Mouse (Mus musculus) forebrain, embryonic 10.5 days (tissue): Measurements from ENCODE around the gene Got2. TPM values are rescaled to one million over a fixed set of nuclear protein-coding genes. Genes with fewer than 3 reads are reported as not detected.

Source experiments
- DNase-seq: peaks from one replicate; pipeline ENCODE4 v3.0.0-alpha.2; 2017; ENCODE audit warnings: low spot score; ENCODE audit errors: extremely low spot score
- H3K27ac ChIP-seq: fragments of 300-500 bp; sonication (generic); 2 replicates; pipeline ENCODE4 v1.5.1; 2016; ENCODE audit warnings: mild to moderate bottlenecking
- H3K27me3 ChIP-seq: fragments of 300-500 bp; sonication (generic); 2 replicates; pipeline ENCODE4 v1.6.1; 2016; ENCODE audit warnings: mild to moderate bottlenecking; ENCODE audit not compliant: poor library complexity, severe bottlenecking
- H3K36me3 ChIP-seq: fragments of 300-500 bp; sonication (generic); replicated peaks from 2 replicates; pipeline ENCODE4 v1.6.1; 2016; ENCODE audit warnings: mild to moderate bottlenecking, moderate library complexity
- H3K4me1 ChIP-seq: fragments of 300-500 bp; sonication (generic); 2 replicates; pipeline ENCODE4 v1.6.1; 2016
- H3K4me3 ChIP-seq: fragments of 300-500 bp; sonication (generic); 2 replicates; pipeline ENCODE4 v1.5.1; 2016; ENCODE audit warnings: mild to moderate bottlenecking, moderate library complexity
- H3K9me3 ChIP-seq: fragments of 300-500 bp; sonication (generic); 2 replicates; pipeline ENCODE4 v1.6.1; 2016; ENCODE audit warnings: mild to moderate bottlenecking, moderate library complexity
- WGBS: fragments of 180-500 bp; shearing (Covaris S2); methylation state at CpG from one replicate; pipeline ENCODE4 v1.1.7; 2016; 5-methylcytosine and 5-hydroxymethylcytosine counted together
- polyA plus RNA-seq: library from polyadenylated mRNA; unstranded; fragments of >200 nt; fragmentation: Nextera tagmentation; extraction: Ambion mirVana; gene quantifications from 2 replicates; pipeline ENCODE4 v1.2.1, GENCODE M21; 2016

Gene Got2
- polyA plus RNA-seq, 1 experiment from 2014 or later: 213 TPM

DNA sequence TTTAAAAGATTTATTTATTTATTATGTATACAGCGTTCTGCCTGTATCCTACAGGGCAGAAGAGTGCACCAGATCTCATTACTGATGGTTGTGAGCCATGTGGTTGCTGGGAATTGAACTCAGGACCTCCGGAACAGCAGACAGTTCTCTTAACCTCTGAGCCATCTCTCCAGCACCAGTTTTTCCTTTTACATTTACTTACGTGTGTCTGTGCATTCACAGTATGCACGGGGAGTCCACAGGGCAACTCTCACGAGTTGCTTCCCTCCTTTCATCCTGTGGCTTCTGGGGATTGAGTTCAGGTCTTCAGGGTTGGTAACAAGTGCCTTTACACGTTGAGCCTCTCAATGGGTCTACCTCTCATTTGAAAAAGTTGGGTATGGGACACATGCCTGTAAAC is 34.2 kb downstream of the Got2 start:
- Histone ChIP-seq H3K4me1 (peaks cover 17% of the 10 kb centered on the region), H3K36me3 (no peaks in the 10 kb centered on the region), H3K27ac (no peak overlapping the region), H3K4me3 (no peak overlapping the region), H3K9me3 (no peaks in the 10 kb centered on the region), H3K27me3 (no peaks in the 10 kb centered on the region)
- DNase-seq: no peak
- 86% methylated on average over 6 of the region's 6 CpGs for WGBS

DNA sequence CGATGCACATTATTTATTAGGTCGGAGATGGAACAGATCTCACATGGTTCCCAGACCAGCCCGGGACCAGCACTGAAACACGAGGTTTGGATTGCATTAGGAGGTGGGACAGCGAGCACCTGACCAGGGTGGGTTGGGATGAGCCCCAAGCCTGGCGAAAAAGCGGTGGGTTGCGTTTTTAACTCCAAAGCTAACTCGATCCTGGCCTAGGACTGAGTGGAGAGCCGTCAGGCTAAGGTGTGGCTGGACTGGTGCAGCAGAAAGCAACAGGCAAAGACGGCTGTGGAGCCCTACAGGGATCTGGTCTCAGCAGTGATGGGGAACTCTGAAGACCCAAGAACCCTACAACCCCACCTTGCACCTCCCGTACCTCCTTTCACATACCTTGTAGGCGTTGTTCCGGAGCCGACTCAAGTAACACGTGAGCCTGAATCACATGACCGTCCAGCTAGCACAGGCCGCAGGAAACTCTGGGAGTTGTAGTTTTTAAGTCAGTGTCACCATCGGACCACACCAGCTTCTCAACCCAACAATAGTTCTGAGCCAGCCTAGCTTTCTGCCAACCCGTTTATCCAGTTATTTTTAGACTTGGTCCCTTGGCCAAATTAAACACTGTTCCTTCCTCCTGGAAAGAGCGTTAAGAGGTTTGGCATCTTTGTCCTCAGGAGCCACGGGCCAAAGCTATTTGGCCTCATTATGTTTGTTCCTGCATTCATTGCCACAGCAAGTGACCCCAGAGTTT is 35.1 kb downstream of the Got2 start, which contains the start of gene Slc38a7:
TSS of gene Slc38a7 (minus strand) at position 438 of the 742 bp plus-strand sequence.
- Histone ChIP-seq H3K4me1 (peaks cover 17% of the 10 kb centered on the region), H3K36me3 (peaks cover 5% of the 10 kb centered on the region), H3K9me3 (no peaks in the 10 kb centered on the region), H3K27me3 (no peaks in the 10 kb centered on the region), H3K27ac (peak within 1 kb of the TSS; percentile 63), H3K4me3 (peak within 1 kb of the TSS; percentile 62)
- peak; percentile 77 for DNase-seq
- 12% methylated on average over 22 of the region's 22 CpGs for WGBS

DNA sequence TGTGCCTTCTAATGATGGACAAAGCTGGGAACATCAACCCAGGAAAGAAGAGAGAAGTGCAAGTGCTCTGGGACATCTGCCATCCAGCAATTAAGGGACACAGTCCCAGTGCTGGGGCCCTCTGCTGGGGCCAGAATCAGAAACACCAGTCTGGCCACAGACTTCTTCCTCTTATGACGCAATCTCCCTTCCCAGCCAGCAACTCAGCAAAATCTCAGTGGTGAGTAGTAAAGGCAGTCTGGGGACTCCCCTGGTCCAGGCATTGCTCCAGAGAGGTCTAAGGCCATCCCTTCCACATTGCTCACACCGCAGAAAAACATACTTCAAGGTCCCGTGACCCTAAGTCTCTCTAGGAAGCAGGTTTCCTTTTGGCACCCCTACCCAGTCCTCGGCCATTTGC is 36.1 kb downstream of the Got2 start:
- no peaks in the 10 kb centered on the region for H3K27me3 ChIP-seq
- no peak for DNase-seq
- no peaks in the 10 kb centered on the region for H3K9me3 ChIP-seq
- H3K4me1 ChIP-seq: peaks cover 17% of the 10 kb centered on the region
- no peak overlapping the region for H3K27ac ChIP-seq
- peak overlapping the region; percentile 62 for H3K4me3 ChIP-seq
- peaks cover 10% of the 10 kb centered on the region for H3K36me3 ChIP-seq
- 77% methylated on average over 4 of the region's 4 CpGs for WGBS

DNA sequence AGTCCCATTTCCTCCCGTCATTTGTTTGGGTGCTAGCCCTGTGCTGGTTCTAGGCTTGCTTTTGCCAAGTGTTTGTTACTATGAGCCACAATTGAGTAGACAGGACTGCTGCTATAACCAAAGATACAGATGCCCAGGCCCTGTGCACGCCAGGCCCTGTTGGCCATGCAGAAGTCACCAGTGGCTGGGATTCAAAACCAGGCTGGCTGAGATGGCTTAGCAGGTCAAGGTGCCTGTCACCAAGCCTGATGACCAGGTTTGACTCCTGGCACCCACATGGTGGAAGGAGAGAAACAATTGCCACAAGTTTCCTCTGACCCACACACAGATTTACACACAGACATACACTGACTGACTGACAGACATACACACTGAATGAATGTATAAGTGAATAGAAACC is 38.0 kb downstream of the Got2 start:
- no peaks in the 10 kb centered on the region for H3K27me3 ChIP-seq
- peaks cover 23% of the 10 kb centered on the region for H3K36me3 ChIP-seq
- no peaks in the 10 kb centered on the region for H3K9me3 ChIP-seq
- no peak for DNase-seq
- H3K4me1 ChIP-seq: peaks cover 17% of the 10 kb centered on the region
- WGBS: 94% methylated on average over 2 of the region's 2 CpGs
- no peak overlapping the region for H3K27ac ChIP-seq
- H3K4me3 ChIP-seq: no peak overlapping the region

DNA sequence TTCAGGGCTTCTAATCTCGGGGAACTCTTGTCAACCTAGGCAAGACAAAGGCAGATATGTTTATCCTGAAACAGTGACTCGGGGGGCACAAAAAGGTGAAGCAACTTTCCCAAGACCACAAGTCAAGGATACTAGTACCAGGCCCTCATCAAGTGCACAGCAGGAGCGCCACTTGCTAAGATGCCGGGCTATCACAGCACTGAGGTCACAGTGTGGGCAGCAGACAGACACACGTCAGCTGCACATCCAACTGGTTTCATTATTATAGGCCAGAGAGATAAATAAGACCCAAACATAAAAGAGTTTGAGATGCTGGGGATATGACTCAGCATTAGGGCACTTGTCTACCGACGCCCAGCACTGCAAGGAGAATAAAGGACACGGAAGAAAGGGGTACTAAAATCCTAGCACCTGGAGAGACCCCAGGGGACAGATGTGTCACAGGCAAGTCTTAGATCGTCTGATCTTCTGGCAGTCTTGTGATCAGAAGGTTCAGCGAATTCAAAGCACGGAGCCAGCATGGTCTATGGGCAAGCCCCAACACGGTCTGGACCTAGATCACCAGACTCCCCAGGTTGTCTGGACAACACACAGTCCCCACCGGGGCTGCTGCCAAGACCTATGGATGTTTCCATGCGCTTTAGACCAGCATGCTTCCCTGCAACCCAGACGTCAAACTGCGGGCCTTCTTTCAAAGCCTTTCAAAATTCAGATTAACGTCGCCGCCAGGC is 39.4 kb downstream of the Got2 start:
- Histone ChIP-seq H3K4me1 (peaks cover 16% of the 10 kb centered on the region), H3K36me3 (peaks cover 37% of the 10 kb centered on the region), H3K4me3 (no peak overlapping the region), H3K27me3 (no peaks in the 10 kb centered on the region), H3K27ac (no peak overlapping the region), H3K9me3 (no peaks in the 10 kb centered on the region)
- 93% methylated on average over 19 of the region's 19 CpGs for WGBS
- no peak for DNase-seq

DNA sequence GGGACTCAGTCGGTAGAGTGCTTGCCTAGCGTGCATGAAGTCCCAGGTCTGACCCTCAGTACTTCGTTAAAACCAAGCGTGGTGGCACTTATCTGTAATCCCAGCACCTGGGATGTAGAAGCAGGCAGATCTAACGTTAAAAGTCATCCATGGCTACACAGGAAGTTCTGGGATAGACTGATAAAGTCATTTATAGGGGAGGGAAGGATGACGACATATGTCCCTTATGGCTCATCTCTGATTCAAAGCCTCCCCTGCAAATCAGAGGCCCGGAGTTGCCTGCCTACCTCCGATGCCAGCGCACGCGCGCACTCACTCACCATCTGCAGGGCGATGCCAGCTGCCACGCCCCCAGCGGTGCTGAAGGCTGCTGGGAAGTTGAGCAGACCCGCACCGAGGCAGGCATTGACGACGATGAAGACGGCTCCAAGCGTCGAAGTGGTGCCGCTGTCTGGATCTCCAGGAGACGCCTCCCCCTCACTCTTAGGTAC is 40.2 kb downstream of the Got2 start:
- Histone ChIP-seq H3K4me3 (no peak overlapping the region), H3K36me3 (peaks cover 45% of the 10 kb centered on the region), H3K9me3 (no peaks in the 10 kb centered on the region), H3K27me3 (no peaks in the 10 kb centered on the region), H3K4me1 (peaks cover 11% of the 10 kb centered on the region), H3K27ac (no peak overlapping the region)
- DNase-seq: no peak
- 81% methylated on average over 24 of the region's 24 CpGs for WGBS

DNA sequence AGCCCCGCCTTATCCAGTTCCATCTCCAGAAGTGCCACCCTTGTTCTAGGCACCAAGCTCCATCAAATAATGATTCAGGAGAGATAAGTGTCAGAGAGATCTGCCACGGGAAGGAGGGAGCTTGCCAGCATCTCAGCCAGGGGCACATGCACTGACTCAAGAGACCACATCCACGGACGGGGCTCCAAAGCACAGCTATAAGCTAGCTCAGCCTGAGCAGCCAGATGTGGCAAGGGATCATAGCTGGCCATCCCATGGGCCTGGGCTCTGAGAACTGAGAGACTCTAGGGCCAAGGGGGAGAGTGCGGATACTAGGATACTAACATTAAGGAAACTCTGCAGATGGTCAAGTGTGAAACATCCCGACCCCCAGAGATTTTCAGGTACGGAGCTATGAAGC is 43.3 kb downstream of the Got2 start:
- Histone ChIP-seq H3K4me1 (no peaks in the 10 kb centered on the region), H3K27me3 (no peaks in the 10 kb centered on the region), H3K9me3 (no peaks in the 10 kb centered on the region), H3K4me3 (no peak overlapping the region), H3K27ac (no peak overlapping the region), H3K36me3 (peaks cover 74% of the 10 kb centered on the region)
- 92% methylated on average over 7 of the region's 7 CpGs for WGBS
- no peak for DNase-seq

DNA sequence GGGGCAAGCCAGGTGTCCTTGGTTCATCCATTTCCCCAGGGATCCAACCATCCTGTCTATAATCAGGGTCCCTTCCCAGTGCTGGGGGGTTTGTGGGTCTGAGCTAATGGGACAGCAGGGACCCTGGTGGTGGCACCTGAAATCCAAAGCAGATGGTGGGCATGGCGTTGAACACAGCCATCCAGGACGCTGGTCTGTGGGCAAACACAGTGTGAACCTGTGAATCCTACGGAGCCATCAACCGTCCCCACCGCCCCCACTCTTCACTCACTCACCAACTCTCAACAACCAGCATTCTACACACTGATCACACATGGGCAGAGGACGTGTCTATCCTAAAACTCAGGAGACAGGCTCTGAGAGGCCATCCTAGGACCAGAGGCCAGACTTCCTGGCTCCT is 44.4 kb downstream of the Got2 start:
- Histone ChIP-seq H3K27ac (no peak overlapping the region), H3K4me1 (no peaks in the 10 kb centered on the region), H3K9me3 (no peaks in the 10 kb centered on the region), H3K36me3 (peaks cover 81% of the 10 kb centered on the region), H3K4me3 (no peak overlapping the region), H3K27me3 (no peaks in the 10 kb centered on the region)
- WGBS: 93% methylated on average over 6 of the region's 6 CpGs
- no peak for DNase-seq

DNA sequence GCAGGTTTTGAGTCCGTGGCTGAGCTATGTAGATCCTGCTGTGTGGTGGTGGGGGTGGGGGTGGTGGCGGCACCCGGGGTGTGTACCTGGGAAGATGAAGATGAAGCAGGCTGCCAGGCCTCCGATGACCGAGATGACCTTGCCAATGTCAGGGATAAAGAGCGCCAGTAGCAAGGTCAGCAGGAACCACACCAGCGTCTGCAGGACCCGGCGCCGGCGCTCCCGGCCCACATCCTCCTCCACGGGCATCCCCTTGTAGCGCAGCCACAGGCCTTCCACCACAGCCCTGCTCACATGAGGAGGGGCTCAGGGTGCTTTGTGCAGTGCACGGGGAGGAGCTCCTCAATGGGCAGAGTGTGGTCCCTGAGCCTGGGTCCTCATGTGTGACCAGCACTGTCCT is 46.9 kb downstream of the Got2 start:
- Histone ChIP-seq H3K36me3 (peaks cover 78% of the 10 kb centered on the region), H3K27ac (no peak overlapping the region), H3K4me3 (no peak overlapping the region), H3K9me3 (no peaks in the 10 kb centered on the region), H3K27me3 (no peaks in the 10 kb centered on the region), H3K4me1 (no peaks in the 10 kb centered on the region)
- DNase-seq: no peak
- 89% methylated on average over 15 of the region's 15 CpGs for WGBS

DNA sequence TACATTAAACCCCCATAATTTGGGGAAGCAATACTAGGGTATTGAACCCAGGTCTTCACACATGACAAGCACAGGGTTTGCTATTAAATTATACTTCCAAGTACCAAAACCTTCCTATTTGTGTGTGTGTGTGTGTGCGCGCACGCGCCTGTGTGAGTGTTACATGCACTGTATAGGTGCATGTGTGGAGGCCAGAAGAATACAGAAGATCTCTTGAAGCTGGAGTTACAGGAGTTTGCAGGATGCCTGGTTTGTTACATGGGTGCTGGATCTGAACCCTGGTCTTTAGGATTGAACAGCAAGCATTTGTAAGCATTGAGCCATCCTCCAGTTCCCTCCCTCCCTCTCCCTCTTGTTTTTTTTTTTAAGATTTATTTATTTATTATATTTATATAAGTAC is 49.1 kb downstream of the Got2 start:
- Histone ChIP-seq H3K27me3 (no peaks in the 10 kb centered on the region), H3K36me3 (peaks cover 59% of the 10 kb centered on the region), H3K4me1 (peaks cover under 1% of the 10 kb centered on the region; the same call in 1 of the 2 replicates), H3K4me3 (no peak overlapping the region), H3K9me3 (no peaks in the 10 kb centered on the region), H3K27ac (no peak overlapping the region)
- DNase-seq: no peak
- 100% methylated on average over 4 of the region's 4 CpGs for WGBS

DNA sequence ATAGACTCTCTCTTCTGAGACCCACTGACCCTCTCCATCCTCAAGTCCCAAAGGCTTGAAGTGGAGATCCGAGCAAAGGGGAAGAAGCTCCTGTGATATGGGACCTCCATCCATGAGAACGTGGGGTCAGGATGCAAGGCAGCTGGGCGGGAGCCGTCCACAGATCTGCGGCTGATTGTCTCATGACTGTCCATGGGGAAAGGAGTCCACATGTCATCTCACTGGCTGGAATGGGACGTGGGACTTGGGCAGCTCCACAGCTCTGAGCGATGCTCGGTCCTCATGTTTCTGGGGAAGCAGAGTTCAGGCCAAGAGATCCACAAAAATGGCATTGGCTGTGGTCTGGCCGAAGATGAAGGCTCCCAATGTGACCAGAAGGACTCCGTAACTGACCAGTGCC is 51.1 kb downstream of the Got2 start:
- Histone ChIP-seq H3K27me3 (no peaks in the 10 kb centered on the region), H3K27ac (no peak overlapping the region), H3K4me3 (no peak overlapping the region), H3K4me1 (peaks cover 16% of the 10 kb centered on the region), H3K9me3 (no peaks in the 10 kb centered on the region), H3K36me3 (peaks cover 40% of the 10 kb centered on the region)
- 93% methylated on average over 10 of the region's 10 CpGs for WGBS
- no peak for DNase-seq

DNA sequence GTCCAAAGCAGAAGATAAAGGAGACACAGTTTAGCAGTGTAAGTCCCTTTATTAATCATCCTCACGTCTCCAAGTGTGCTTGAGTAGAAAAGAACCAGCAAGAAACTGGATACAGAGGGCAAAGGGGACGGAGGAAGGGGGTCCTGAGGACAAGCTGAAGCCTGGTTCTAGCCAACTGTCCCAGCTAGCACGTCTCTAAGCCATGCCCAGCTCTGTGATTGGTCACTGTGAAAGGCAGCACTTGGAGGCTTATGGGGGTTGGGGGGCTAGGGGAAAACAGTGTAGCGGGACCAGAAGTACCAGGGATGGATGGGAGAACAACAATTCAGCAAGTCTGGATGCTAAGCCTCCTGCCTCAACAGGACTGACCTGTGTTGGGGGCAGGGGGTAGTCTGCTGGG is 52.5 kb downstream of the Got2 start:
- Histone ChIP-seq H3K27ac (no peak overlapping the region), H3K36me3 (peaks cover 26% of the 10 kb centered on the region), H3K4me1 (peaks cover 16% of the 10 kb centered on the region), H3K27me3 (no peaks in the 10 kb centered on the region), H3K9me3 (no peaks in the 10 kb centered on the region), H3K4me3 (no peak overlapping the region)
- 75% methylated on average over 4 of the region's 4 CpGs for WGBS
- DNase-seq: no peak

DNA sequence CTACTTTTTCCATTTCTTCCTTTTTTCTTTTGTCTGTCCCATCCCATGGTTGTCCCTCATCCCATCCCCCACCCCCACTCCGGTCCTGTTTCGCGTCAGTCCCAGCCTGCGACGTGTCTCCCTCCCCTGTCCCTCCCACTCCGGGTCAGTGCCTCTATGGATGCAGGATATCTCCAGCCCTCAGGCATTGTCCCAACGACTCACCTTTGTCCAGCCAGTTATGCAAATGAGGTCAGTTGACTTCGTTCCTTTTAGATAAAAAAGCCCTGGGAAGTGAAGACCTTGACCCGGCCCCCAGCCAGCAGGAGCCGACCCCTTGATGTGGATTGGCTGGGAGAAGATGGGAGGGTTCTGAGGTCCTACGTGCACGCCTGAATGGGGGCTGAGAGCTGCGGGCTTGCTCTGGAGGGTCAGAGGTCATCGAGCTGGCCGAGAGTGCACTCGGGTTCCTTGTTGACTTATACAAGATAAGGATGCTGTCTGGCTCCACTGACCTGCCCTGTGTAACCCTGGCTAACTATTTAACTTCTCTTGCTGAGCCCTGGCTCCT is 54.8 kb downstream of the Got2 start:
- H3K4me1 ChIP-seq: peaks cover 16% of the 10 kb centered on the region
- H3K36me3 ChIP-seq: peaks cover 8% of the 10 kb centered on the region
- peak overlapping the region; percentile 46 for H3K4me3 ChIP-seq
- DNase-seq: peak; percentile 70
- H3K27me3 ChIP-seq: no peaks in the 10 kb centered on the region
- H3K9me3 ChIP-seq: no peaks in the 10 kb centered on the region
- under 1% methylated on average over 16 of the region's 16 CpGs for WGBS
- H3K27ac ChIP-seq: peak overlapping the region; percentile 74
